Mouse (Mus musculus) small intestine, adult 2 months (tissue): ENCODE data around the gene Ssb.

ENCODE experiments used
- CTCF ChIP-seq: fragments of 200-500 bp; IDR thresholded peaks from 2 replicates; pipeline ENCODE4 v1.5.1; 2012; ENCODE audit warnings: low read depth, mild to moderate bottlenecking, control low read depth, inconsistent platforms, low read length, moderate library complexity, mixed read lengths; ENCODE audit not compliant: insufficient replicate concordance, insufficient read length; ENCODE audit errors: extremely low read depth
- POLR2A ChIP-seq: fragments of 200-500 bp; IDR thresholded peaks from 2 replicates; pipeline ENCODE4 v1.6.1; 2012; ENCODE audit warnings: low read depth, mild to moderate bottlenecking, control low read depth, inconsistent platforms, low read length, moderate library complexity

- TF ChIP-seq CTCF: no peak
- TF ChIP-seq POLR2A: no peak
Observed at GRCm38 (mm10) chr2:69849215-69849614, 12.1 kb upstream of the Ssb start.
